Mouse (Mus musculus): Measurements from ENCODE around the gene Ss18l1.
A peak's percentile ranks its signal among the peaks of the same experiment; 100 is the strongest.

Ss18l1 gene

GRCm38 (mm10) chr2:180085926-180086636, 43.8 kb downstream of the Ss18l1 start:
- no peak for DNase-seq (ENCODE audit: low spot score)

- no peak for DNase-seq (ENCODE audit: low spot score)
Measured at GRCm38 (mm10) chr2:180086637-180087027, 44.3 kb downstream of the Ss18l1 start.

- no peak for DNase-seq (ENCODE audit: low spot score)
Measured at GRCm38 (mm10) chr2:180087472-180087871, 45.2 kb downstream of the Ss18l1 start.

DNA sequence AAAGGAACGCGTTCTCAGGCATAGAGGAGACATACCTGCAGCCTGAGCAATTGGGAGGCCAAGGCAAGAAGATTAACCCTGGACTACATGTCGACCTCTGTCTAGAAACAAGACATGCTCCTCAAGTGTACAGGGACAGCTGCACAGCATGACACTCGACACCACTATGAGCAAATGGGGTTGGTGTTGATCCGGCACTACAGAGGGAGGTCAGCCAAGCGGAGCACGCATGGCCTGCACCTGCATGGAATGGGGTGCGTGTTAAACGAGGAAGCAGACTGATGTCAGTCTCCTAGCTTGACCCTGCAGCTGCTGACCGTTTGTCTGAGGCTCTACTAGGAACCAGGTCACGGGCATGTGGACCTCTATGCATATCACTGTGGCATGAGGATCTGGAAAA, 48.0 kb downstream of the Ss18l1 start:
- no peak for DNase-seq (ENCODE audit: low spot score)

- no peak for DNase-seq (ENCODE audit: low spot score)
Measured at GRCm38 (mm10) chr2:180095711-180096110, 53.4 kb downstream of the Ss18l1 start.

GRCm38 (mm10) chr2:180097585-180097984, 55.3 kb downstream of the Ss18l1 start:
- no peak for DNase-seq (ENCODE audit: low spot score)

DNA sequence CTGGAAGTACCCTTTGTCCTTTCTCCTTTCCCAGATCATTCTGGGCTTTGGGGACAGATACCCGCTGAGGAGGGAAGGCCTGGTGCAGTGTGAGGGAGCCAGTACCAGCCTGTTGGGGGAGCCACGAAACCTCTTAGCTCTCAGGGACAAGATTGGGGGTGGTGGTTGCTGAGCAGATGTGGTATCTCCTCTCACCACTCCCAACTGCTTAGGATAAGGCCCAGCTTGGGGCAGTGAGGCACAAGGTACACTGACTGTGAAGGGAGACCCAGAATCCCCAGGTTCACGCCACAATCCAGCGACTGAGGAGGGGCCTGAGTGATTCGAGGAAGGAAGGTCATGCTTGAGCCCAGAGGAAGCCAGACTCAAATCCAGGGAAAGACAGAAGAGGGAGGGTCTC, 55.9 kb downstream of the Ss18l1 start:
- no peak for DNase-seq (ENCODE audit: low spot score)

DNA sequence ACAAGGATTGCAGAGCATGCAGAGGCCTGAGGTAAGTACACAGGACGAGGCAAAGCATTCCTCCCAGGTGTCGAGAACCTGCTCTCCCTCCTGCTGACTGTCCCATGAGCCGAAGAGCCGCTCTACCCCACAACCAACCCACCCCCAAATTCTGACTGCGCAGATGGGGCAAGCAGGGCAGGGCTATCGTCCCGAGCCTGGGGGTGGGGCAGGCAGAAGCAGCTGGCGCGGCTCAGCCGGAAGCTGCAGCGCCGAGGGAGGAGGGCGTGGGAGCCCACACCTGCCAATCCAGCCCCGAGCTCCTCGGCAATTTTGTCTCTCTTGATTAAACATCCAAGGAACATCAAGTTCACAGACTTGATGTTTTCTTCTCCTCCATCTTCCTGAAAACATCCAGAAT, 57.2 kb downstream of the Ss18l1 start:
- no peak for DNase-seq (ENCODE audit: low spot score)

- no peak for DNase-seq (ENCODE audit: low spot score)
Measured at GRCm38 (mm10) chr2:180103151-180103977, 61.1 kb downstream of the Ss18l1 start.

- DNase-seq (ENCODE audit: low spot score) = peak; percentile 71
Measured at GRCm38 (mm10) chr2:180103978-180104658, 61.8 kb downstream of the Ss18l1 start, which contains the start of gene Hrh3. TSS of gene Hrh3 (minus strand) at chr2:180104488.

DNA sequence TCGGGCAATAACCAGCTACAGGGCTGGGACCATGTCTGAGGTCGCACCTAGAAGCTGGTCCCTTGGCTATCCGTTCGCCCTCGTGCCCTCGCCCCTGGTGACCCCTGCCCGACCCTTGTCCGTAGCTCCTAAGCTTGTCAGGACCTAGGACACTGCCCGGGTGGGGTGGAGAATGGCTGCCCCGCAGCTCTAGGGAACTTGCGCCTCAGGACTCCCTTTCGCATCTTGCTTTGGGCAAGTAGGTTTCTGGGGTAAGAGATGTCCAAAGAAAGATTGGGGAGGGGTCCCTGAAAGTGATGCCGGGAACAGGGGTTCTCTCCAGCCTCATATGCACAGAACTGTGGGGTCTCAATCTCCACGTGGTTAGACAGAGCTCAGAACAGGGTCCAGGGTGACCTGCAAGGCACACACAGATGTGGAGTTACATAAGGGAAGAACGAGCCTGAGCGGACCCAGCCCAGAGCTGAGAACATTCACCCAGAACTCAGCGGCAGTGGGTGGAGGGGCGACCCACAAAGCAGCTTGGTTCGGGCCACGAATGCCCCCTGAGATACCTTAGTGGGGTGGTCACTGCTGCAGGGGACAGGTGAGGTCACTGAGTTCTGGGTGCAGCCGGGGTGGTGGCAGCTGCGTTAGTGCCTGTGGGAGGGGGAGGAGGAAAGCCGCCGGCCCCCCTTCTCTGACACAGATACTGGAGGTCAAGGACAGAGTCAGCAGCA, 62.5 kb downstream of the Ss18l1 start:
- DNase-seq (ENCODE audit: low spot score) = no peak

DNA sequence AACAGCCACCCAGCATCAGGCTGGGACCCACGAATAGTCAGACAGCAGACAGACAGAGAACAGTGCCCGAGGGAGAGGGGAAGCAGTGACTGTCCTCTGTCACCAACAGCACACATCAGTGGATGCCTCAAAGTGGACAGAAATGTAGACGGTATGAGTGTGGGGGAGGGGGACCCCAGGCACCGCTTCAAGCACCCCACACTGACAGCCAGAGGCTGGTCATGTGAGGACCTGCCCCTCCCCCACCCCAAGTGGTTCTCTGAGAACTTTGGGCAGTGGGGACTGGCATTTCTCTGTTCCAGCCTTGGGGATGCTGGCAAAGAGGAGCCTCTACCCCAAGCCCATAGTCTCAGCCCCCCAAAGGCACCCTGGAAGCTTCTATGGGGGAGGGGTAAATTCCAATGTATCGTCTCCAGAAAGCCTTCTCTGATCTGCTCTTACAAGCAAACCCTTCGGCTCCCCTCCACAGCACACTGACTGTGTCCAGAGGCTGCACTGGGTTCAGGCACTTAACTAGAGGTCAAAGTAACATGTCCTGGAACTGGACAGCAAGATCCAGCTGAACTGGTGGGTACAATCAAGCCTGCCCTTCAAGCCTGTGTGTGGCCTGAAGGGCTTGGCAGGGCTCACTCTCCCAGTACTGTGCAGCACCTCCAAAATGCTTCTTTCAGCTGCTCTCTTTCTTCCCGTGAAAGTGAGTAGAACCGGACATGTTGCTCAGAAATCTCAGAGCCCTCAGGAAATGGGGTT, 63.3 kb downstream of the Ss18l1 start:
- DNase-seq (ENCODE audit: low spot score) = no peak

GRCm38 (mm10) chr2:180107081-180107480, 64.8 kb downstream of the Ss18l1 start:
- no peak for DNase-seq (ENCODE audit: low spot score)

DNA sequence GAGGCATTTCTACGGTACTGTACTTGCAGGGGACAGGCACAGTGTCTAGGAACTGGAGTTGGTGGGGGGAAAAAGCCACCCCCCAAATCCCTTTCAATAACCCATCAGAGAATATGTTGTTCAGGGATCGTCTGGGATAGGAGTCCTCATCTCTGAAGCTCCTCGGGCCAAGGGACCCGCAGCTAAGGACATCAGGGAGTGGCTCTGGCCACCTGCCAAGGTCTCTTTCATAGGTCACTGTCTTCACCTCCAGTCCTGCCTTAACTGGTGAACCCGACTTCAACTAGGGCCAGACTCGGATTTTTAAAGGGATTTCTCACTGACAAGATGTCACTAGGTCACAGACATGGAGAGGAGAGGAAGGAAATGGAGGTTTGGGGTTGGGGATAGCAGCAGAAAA, 66.0 kb downstream of the Ss18l1 start:
- DNase-seq (ENCODE audit: low spot score) = no peak

GRCm38 (mm10) chr2:180113909-180114890, 71.9 kb downstream of the Ss18l1 start:
- DNase-seq (ENCODE audit: low spot score) = peak; percentile 86

- peak; percentile 85 for DNase-seq (ENCODE audit: low spot score)
Measured at GRCm38 (mm10) chr2:180115279-180115678, 73.0 kb downstream of the Ss18l1 start.

- peak; percentile 50 for DNase-seq (ENCODE audit: low spot score)
Measured at GRCm38 (mm10) chr2:180116081-180116493, 73.8 kb downstream of the Ss18l1 start.

DNA sequence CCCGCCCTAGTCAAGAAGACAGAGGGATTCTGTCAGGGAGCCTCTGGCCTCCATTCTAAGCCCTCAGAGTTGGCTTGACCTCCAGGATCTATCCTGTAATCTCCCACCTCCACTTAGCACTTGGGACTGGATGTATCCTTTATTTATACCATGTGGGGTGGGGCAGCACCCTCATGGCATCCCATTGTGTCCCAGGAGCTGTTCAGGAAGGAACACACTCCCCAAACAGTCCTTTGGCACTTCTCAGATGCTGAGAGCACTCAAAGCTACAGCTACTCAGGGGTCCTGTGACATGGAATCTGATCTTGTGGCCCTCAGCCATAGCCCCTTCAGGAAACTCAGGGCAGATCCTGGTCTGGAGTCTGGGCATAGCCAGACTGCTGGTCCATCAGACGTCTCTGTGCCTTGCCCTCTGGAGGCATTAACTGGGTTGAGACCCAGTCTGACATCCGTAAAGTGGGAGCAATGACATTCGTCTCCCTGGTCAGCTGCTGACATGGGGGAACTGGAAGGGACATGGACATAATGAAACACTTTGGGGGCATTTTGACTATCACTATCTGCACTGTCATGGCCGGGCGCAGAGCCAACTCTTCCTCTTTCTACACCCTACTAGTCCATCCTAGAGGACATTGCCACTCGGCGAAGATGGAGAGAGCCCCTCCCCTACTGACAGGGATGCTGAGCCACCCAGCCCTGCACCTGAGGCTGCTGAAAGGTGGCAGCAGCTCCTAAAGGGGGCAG, 74.6 kb downstream of the Ss18l1 start:
- DNase-seq (ENCODE audit: low spot score) = peak; percentile 80

DNA sequence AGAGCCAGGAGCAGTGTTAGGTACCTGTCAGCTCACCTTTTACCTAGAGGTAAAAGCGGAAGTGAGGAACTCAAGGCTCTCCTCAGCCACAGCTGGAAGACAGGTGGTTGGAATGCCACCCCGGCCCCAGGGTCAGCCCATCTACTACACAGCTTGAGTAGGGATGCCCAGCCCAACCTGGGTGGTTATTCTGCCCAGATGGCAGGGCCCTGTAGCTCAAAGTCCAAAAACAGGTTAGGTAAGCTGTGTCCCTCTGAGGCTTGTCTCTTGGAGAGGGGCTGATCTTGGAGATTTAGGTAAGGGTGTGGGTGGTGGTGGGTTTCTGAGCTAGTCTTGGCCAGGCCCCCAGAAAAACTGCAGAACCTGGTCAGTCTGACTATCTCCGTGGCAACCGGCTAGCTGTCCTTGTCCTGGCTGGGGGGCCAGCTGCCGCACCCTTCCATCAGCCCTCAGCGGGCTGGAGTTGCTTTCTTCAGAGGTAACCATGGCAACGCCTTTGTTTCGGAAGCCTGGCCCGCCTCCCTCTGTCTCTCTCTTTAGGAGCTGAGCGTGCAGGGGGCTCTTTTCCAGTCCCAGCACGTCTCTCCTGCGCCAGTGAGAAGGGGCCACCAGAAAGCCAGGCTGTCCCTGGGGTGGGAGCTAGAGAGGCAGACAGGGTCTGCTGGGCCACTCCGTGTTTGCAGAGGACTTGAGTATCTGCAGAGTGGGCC, 75.3 kb downstream of the Ss18l1 start:
- DNase-seq (ENCODE audit: low spot score) = no peak
